Mouse (Mus musculus) brain, embryonic 14.5 days (tissue): ENCODE results near the gene Gsx2. TPM values are rescaled to one million over a fixed set of nuclear protein-coding genes. Genes with fewer than 3 reads are reported as not detected.

Experiments used
- DNase-seq: peaks from one replicate; pipeline ENCODE4 v3.0.0-alpha.2; 2011; ENCODE audit warnings: low read depth
- CTCF ChIP-seq: fragments of 200-500 bp; IDR thresholded peaks from 2 replicates; pipeline ENCODE4 v1.5.1; 2012; ENCODE audit warnings: inconsistent platforms, mild to moderate bottlenecking, moderate library complexity, borderline replicate concordance; ENCODE audit not compliant: insufficient read depth, insufficient read length; ENCODE audit errors: extremely low read depth
- POLR2A ChIP-seq: fragments of 200-500 bp; IDR thresholded peaks from 2 replicates; pipeline ENCODE4 v1.6.1; 2012; ENCODE audit warnings: mild to moderate bottlenecking, inconsistent platforms, borderline replicate concordance; ENCODE audit not compliant: poor library complexity, insufficient read depth, insufficient read length, severe bottlenecking; ENCODE audit errors: extremely low read depth
- polyA plus RNA-seq: library from polyadenylated mRNA; depleted of rRNA; stranded (reverse); fragments of >200 nt; gene quantifications from 2 replicates; pipeline ENCODE4 v1.2.3, GENCODE M21; 2012; rRNA removed

The Gsx2 gene
- polyA plus RNA-seq, result 3.7 and 6.1 TPM in 2 replicates

DNA sequence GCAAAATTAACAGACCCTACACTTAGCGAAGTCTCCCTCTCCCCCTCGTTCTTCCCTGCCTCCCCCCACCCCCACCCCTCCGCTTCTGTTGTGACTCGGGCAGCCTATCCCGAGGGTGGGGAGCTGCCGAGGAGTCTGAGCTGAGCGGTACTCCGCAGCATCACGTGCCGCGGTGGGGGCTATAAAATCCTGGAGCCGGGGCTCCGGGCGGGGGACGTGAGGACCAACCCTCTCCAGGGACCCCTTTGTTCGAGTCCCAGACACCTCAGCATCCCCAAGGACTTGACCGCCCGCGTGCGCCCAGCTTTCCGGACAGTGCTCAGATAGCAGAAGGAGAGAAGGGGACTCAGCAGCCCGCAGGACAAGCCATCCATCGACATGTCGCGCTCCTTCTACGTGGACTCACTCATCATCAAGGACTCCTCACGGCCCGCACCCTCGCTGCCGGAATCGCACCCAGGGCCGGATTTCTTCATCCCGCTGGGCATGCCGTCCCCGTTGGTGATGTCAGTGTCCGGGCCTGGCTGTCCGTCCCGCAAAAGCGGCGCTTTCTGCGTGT, at the start of gene Gsx2:
TSS of gene Gsx2 (plus strand) at position 219 of the 559 bp plus-strand sequence.
- DNase-seq, result peak; percentile 77
- TF ChIP-seq CTCF, result no peak
- no peak for TF ChIP-seq POLR2A

DNA sequence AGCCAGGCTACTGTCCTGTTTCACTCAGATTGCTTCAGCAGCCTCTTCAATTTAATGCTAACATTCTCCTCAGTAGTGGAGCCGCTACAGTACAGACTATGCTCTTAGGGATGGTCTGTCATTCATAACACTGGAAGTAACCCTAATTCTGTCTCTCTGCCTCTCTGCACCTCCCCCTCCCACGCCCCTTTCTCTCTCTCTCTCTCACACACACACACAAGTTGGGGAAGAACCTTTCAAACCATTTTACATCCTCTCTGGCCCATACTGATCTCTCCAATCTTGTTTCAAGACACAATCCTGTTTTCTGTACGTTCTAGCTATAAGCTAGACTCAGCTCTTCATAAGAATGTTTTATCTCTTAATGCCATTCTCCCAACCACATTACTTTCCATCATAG, 39.9 kb upstream of the Gsx2 start:
- TF ChIP-seq POLR2A (no peak), CTCF (no peak)
- no peak for DNase-seq

DNA sequence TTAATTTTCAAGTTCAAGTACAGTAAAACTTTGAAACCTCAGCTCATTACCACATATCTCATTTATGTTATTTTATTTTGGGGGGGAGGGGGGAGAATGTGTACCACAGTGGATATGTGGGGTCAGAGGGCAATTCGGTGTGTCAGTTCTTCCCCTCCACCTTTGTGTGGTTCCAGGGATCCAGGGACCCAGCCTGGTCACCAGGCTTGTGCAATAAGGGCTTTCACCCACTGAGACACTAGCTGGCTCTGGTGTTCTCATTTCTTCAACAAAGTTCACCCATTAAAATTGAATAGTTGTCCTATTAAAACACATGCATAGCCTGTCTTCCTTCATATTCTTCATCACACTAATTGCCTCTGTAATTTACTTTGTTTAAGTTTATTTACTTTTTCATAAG, 36.1 kb upstream of the Gsx2 start:
- TF ChIP-seq POLR2A, result no peak
- no peak for TF ChIP-seq CTCF
- DNase-seq, result no peak

DNA sequence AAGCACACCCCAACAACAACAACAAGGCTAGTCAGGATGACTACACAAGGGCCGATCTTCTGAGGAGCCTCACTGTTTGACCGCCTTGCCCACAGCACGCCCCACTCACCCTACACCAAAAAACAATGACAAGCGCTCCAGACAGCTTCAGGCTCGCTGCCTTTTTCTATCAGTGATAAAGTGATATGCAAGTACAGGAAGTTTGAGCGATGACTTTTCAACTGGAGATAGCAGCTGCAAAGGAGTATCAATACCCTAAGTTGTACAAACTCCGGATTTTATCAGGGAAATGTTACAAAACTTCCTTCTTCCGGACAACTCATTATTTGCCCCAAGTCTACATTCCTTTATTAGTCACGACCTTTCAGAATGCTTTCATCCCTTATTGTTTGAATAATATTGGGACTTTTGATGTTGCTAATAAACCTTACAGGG, 32.4 kb upstream of the Gsx2 start:
- TF ChIP-seq POLR2A (no peak), CTCF (no peak)
- peak; percentile 3 for DNase-seq

DNA sequence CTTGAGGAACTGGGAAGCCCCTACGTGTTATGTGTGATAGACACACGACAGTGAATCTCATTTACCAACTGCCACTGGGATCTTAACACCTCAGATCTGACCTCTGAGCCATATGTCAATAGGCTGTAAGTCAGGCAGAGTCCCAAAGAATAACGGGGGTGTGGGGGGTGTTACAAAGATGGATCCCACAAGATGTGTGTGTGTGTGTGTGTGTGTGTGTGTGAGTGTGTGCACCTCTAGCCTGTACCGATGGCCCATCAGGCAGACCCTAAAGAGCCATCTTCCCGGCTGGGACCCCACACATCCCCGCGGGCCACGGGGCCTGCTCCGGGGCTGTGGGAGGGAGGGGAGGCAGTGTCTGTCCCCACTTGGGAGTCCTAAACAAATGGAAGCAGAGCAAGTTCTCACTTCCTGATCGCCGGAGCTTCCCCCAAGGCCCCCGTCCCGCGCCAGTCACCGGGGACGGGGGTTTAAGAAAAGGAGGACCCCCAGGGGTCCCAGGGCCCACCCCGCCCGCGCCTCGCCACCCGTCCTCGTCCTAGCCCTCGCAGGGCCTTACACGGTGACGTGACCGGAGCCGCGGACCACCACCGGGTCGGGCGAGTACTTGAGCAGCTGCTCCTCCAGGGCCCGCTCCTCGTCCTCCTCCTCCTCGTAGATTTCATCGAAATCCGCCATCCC, 31.6 kb upstream of the Gsx2 start:
- DNase-seq, result peak; percentile 61
- no peak for TF ChIP-seq POLR2A
- no peak for TF ChIP-seq CTCF

DNA sequence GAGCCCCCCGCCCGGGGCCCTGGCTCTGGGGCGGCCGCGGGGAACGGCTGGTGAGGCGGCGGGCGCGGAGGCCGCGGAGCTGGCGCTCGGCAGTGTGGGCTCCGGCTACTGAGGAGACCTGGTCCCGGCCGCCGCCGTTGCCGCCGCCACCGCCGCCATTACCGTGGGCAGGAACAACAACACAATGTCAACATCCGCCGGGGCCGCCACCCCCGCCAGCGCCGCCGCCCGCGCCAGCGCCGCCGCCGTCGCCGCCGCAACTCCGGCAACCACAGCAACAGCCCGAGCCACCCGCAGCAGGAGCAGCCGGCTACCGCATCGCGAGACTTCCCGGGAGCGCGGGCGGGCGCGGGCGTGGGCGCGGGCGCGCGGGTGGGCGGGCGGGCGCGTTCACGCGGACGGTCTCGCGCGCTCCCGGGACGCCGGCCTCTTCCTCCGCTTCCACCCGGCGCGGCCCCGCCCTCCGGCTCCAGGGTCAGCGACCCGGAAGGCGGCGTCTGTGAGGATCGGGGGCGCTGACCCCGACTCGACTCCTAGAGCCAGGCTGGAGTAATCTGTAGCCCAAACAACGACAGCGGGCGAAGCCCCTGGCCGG, 31.0 kb upstream of the Gsx2 start, which contains the start of gene Chic2:
TSS of gene Chic2 (minus strand) at position 465 of the 595 bp plus-strand sequence.
- DNase-seq, result peak; percentile 91
- TF ChIP-seq CTCF (no peak), POLR2A (peak; percentile 87)

DNA sequence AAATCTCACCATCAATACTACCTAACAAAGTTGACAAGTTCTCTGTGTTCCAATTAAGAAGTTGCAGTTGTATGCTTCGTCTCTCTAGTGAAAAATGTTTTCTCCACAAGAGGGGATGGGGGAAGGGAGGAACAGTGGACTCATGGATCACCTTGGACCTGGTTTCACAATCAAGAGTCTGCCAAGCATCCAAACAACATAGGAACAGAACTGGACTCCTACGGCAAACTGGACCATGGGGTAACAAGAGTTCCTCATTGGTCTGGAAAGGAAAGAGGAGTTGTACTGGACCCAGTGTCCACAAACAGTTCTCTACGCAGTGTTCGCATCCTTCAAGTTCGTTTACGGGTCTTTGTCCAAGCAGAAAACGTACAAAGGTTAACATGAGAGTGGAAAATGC, 30.0 kb upstream of the Gsx2 start:
- DNase-seq, result no peak

DNA sequence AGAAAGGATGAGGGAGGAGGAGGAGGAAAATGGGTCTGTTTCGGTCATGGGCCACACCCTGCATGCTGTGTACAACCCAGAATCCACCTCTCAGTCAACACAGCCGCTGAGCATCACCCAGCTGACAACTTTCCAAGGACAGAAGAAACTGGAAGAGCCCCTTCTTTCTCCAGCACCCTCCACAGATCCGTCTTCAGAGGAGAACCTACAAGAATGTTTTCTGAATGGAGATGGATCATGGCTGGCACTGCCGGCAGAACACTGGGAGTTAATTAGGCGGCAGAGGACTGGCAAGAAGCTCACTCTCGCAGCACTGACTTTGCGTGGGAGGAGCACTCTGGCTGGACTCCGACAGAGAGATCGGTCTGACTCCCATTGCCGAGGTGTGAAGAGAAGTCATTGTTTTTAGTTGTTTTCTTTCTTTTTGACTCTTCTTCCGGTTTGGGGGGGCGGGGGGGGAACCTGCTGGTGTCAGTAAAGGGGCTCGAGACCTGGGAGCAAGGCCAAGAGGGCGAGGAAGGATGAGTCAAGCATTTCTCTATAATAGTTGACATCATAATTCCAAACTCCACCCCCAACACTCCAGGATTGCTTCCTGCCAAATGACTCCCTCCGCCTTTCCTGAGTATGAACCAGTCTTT, 28.6 kb upstream of the Gsx2 start:
- no peak for DNase-seq
- TF ChIP-seq POLR2A, result no peak
- TF ChIP-seq CTCF, result no peak

More for the DNA sequence above, 30.0 kb upstream of the Gsx2 start:
- TF ChIP-seq CTCF, result no peak

DNA sequence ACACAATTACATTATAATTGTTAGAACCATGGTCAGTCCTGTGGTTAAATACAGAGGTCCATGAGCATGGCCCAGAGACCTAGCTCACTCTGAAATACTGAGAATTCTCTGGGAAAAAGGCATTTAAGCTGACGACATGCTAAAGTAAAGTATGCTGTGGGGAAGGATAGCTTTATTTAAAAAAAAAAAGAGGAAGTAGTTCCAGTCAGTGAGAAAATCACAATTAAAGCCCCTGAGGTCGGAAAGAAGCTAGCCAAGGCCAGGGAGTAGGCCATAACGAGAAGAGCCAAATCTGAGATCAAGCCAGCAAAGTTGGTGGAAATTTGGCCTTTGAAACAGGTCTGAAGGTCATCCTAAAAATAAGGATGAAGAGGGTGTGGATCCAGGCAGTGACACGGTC, 24.3 kb upstream of the Gsx2 start:
- TF ChIP-seq POLR2A (no peak), CTCF (no peak)
- no peak for DNase-seq

DNA sequence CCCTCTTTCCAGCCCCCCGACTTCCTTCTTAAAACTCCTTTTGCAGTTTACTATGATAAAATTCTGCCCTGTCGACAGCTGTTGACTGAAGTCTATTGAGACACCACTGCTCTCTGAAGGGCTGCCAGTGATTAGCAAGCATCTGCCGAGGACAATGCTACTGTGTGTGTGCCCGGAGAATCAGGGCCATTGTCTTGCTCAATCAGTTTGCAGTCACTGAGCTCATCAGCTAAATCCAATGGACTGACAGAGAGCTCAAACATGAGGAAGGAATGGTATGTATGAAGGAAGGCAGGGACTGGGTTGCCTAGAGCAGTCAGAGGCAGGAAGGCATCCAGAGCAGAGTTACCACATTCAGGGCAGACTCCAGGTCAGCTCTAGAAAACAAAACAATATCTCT, 12.2 kb upstream of the Gsx2 start:
- peak; percentile 51 for DNase-seq
- TF ChIP-seq CTCF, result no peak
- no peak for TF ChIP-seq POLR2A

DNA sequence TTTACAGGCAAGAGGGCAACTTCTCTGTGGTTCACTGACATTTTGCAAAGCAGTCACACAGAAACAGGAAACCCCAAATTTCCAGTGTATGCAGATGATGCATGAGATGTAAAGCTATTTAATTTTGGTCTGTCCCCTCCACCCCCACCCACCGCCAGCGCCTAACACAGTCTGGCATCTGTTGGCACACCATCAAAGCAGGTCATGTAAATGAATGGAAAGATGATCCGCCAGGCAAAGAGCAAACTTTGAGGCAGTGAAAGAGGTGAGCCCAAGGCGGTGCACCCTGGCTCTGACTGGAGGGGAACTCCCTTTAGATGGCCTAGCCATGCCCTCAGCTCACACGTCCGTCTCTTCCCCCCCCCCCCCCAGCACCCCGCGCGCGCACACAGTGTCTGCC, 8.7 kb upstream of the Gsx2 start:
- no peak for TF ChIP-seq CTCF
- no peak for TF ChIP-seq POLR2A
- DNase-seq, result no peak

DNA sequence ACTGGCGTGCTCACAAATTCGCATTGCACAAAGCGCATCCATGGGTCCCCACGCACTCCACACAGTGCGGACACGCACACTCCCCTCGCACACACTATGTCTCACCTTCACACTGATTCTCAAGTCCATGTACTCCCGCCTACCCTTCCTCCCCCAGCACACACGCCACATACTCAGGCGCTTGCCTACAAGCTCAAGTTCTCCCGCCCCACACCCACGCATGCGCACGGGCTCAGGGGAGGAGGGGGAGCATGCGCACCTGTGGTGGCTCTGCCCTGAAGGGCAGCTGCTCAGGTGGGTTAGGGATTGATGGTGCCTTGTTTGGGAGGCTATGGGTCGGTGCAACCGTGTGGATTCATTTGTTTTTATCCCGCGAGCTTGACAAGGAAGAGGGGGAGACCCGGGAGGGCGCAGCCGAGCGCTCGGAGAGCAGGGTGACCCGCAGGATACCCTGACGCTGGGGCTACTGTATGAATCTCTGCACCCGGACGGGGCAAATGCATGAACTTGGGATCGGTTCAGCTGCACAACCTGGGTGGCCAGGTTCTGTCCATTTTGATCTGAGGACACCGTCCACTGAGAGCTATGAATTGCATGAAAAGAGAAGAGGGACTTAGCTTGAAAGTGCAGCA, 8.2 kb upstream of the Gsx2 start:
- TF ChIP-seq POLR2A (no peak), CTCF (no peak)
- DNase-seq, result peak; percentile 87
